Mouse (Mus musculus): ENCODE measurements around the gene Sbf2. TPM values are rescaled to one million over a fixed set of nuclear protein-coding genes. Genes with fewer than 3 reads are reported as not detected.

Gene Sbf2
- total and polyA plus RNA-seq, 3 experiments = 1.3 to 4.4 TPM; not detected in 1

DNA sequence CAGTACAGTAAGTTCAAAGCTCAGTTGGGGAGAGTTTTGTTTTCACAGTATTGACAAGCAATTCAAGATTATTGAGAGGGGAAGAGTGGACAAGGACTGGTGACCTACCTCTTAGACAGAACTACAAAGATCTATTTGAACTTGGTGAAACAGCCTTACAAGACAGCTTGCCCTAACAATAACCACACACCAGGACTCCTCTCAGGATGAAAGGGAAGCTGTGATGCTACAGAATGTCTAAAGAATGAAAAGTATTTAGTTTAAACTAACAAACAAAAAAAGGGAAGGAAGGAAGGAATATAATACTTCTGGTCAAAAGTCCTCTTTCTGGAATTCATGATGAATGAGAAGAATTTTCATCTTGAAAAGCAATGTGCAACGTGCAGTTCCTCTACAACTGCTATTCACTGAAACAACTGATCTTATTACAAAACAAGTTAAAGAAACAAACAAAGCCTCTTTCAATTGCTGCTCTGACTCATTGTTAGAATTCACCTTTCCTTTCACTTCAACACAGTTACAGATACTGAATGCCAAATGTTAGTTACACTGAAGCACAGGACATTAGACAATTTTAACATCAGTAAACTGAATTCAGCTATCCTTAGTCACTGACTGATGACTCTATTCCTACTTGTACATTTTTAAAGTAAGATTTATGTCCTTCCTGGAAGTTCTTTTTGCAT lies 89.5 kb downstream of the Sbf2 start:
- H3K36me3 ChIP-seq (ENCODE audit: control insufficient read depth in 1 of 2, insufficient read depth in 2 of 2, low read length in 2 of 2) = peaks cover 0 to 7% of the 10 kb centered on the region in 2 experiments; a peak in 2 of 4 replicates
- H3K4me3 ChIP-seq (ENCODE audit: control insufficient read depth in 1 of 2, insufficient read depth in 1 of 2, low read depth in 2 of 2, low read length in 2 of 2) = no peak overlapping the region

DNA sequence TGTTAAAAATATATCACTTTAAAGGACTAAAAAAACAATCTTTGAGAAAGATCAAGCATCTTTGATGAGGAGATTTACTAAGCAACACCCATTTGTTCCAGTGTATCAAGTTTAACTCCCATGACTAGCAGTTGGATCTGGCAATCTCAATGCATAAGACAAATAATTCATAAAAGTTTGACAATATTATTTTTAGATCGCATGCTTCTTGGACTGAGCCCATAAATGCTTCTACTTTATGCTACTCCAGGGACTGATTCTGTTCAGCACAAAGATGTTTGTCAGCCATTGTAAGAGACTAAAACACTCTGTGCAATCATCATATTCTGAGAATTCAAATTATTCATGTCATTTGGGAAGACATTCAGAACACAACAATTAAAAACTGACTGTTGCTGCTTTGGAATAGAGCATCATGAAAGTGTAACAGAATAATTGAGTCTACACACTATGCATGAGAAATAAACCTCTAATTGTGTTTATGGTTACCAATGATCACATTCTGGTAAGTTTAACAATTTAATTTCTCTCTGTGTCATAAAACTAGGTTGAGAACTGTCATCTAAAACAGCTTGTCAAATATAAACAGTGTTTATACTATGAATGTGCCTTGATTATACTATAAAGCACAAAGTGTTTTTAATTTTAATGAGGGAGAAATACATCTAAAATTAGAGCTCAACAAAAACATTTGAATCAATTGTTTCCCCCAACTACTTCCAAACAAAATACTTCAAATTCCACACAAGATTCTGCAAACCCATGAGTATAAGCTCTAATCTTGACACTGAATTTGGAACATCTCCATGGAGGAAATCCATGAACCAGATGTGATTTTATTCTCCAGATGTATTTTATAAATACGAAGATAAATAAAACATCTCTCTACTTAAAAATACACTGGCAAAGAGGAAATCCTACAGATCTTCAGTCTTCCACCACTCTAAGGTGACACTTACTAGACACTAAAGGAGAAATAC lies 98.2 kb downstream of the Sbf2 start:
- no peak overlapping the region for H3K4me3 ChIP-seq (ENCODE audit: control insufficient read depth in 1 of 2, insufficient read depth in 1 of 2, low read depth in 2 of 2, low read length in 2 of 2)
- no peaks in the 10 kb centered on the region for H3K9me3 ChIP-seq (replicated peaks; ENCODE audit: insufficient read depth, low read length)
- H3K27ac ChIP-seq (ENCODE audit: control insufficient read depth, low read depth, low read length) = no peak overlapping the region
- no peak for TF ChIP-seq MYC (IDR thresholded peaks at IDR 0.05; ENCODE audit: low read depth, low read length)
- TF ChIP-seq KAT2A (conservative IDR thresholded peaks at IDR 0.05; ENCODE audit: low read depth, low read length) = no peak
- TF ChIP-seq TCF12 (IDR thresholded peaks at IDR 0.05; ENCODE audit: low read depth, low read length) = no peak
- no peak for TF ChIP-seq SMC3 (IDR thresholded peaks at IDR 0.05; ENCODE audit: low read depth, low read length)
- no peaks in the 10 kb centered on the region for H3K27me3 ChIP-seq (ENCODE audit: control insufficient read depth in 1 of 2, insufficient read depth in 2 of 2, low read length in 2 of 2)
- H3K36me3 ChIP-seq (ENCODE audit: control insufficient read depth in 1 of 2, insufficient read depth in 2 of 2, low read length in 2 of 2) = no peaks in the 10 kb centered on the region
- H3K9ac ChIP-seq (ENCODE audit: control insufficient read depth, low read depth, low read length, poor library complexity, severe bottlenecking) = no peak overlapping the region
- no peaks in the 10 kb centered on the region for H3K79me2 ChIP-seq (ENCODE audit: control insufficient read depth, insufficient read depth, low read length, poor library complexity)
- DNase-seq (ENCODE audit: low read depth, low spot score) = no peak
- H3K4me1 ChIP-seq (ENCODE audit: control insufficient read depth in 1 of 2, insufficient read depth in 2 of 2, low read length in 2 of 2) = no peaks in the 10 kb centered on the region

More for the DNA sequence above, 89.5 kb downstream of the Sbf2 start:
- H3K9ac ChIP-seq (ENCODE audit: control insufficient read depth, low read depth, low read length, poor library complexity, severe bottlenecking) = no peak overlapping the region
- TF ChIP-seq CHD1 (IDR thresholded peaks at IDR 0.05; ENCODE audit: low read depth, low read length) = no peak
- no peak for TF ChIP-seq USF1 (IDR thresholded peaks at IDR 0.05; ENCODE audit: low read depth, low read length)
- TF ChIP-seq TAL1 (IDR thresholded peaks at IDR 0.05; ENCODE audit: low read length) = no peak
- no peak for TF ChIP-seq USF2 (IDR thresholded peaks at IDR 0.05; ENCODE audit: borderline replicate concordance in 1 of 2, insufficient read depth in 1 of 2, low read depth in 1 of 2, low read length in 2 of 2)
- TF ChIP-seq SMC3 (IDR thresholded peaks at IDR 0.05; ENCODE audit: low read depth, low read length) = no peak
- TF ChIP-seq POLR2A (IDR thresholded peaks at IDR 0.05; ENCODE audit: control insufficient read depth in 1 of 2, insufficient read depth in 1 of 2, low read depth in 1 of 2, low read length in 2 of 2, poor library complexity in 1 of 2) = no peak
- no peak for TF ChIP-seq CTCF (IDR thresholded peaks at IDR 0.05 in 2 of 3, conservative IDR thresholded peaks at IDR 0.05 in 1 of 3; ENCODE audit: control insufficient read depth in 1 of 3, insufficient read depth in 1 of 3, low read depth in 2 of 3, low read length in 3 of 3, poor library complexity in 1 of 3, severe bottlenecking in 1 of 3)
- no peak for TF ChIP-seq HCFC1 (IDR thresholded peaks at IDR 0.05; ENCODE audit: low read depth, low read length)
- no peak for TF ChIP-seq POLR2AphosphoS2 (IDR thresholded peaks at IDR 0.05; ENCODE audit: low read length)
- no peak for TF ChIP-seq MAX (IDR thresholded peaks at IDR 0.05; ENCODE audit: low read length)
- TF ChIP-seq ETS1 (IDR thresholded peaks at IDR 0.05; ENCODE audit: low read depth, low read length) = no peak
- no peak for TF ChIP-seq ZMIZ1 (IDR thresholded peaks at IDR 0.05; ENCODE audit: low read depth, low read length)
- TF ChIP-seq MAFK (IDR thresholded peaks at IDR 0.05; ENCODE audit: borderline replicate concordance, low read depth, low read length) = no peak
- no peak for TF ChIP-seq JUND (IDR thresholded peaks at IDR 0.05; ENCODE audit: low read depth, low read length)
- TF ChIP-seq GATA1 (IDR thresholded peaks at IDR 0.05; ENCODE audit: low read depth, low read length) = no peak
- TF ChIP-seq KAT2A (conservative IDR thresholded peaks at IDR 0.05; ENCODE audit: low read depth, low read length) = no peak
- TF ChIP-seq BHLHE40 (IDR thresholded peaks at IDR 0.05; ENCODE audit: borderline replicate concordance, low read depth, low read length) = no peak
- H3K4me1 ChIP-seq (ENCODE audit: control insufficient read depth in 1 of 2, insufficient read depth in 2 of 2, low read length in 2 of 2) = peaks cover 0 to 2% of the 10 kb centered on the region in 2 experiments; a peak in 1 of 4 replicates
- H3K27me3 ChIP-seq (ENCODE audit: control insufficient read depth in 1 of 2, insufficient read depth in 2 of 2, low read length in 2 of 2) = no peaks in the 10 kb centered on the region; a peak in 1 of 4 replicates
- no peaks in the 10 kb centered on the region for H3K79me2 ChIP-seq (ENCODE audit: control insufficient read depth, insufficient read depth, low read length, poor library complexity)
- H3K27ac ChIP-seq (ENCODE audit: control insufficient read depth, low read depth, low read length) = no peak overlapping the region
- no peaks in the 10 kb centered on the region for H3K9me3 ChIP-seq (replicated peaks; ENCODE audit: insufficient read depth, low read length)
- DNase-seq (ENCODE audit: low read depth, low spot score) = no peak
